Mouse (Mus musculus): ENCODE measurements around the gene Hrc.

Hrc gene

DNA sequence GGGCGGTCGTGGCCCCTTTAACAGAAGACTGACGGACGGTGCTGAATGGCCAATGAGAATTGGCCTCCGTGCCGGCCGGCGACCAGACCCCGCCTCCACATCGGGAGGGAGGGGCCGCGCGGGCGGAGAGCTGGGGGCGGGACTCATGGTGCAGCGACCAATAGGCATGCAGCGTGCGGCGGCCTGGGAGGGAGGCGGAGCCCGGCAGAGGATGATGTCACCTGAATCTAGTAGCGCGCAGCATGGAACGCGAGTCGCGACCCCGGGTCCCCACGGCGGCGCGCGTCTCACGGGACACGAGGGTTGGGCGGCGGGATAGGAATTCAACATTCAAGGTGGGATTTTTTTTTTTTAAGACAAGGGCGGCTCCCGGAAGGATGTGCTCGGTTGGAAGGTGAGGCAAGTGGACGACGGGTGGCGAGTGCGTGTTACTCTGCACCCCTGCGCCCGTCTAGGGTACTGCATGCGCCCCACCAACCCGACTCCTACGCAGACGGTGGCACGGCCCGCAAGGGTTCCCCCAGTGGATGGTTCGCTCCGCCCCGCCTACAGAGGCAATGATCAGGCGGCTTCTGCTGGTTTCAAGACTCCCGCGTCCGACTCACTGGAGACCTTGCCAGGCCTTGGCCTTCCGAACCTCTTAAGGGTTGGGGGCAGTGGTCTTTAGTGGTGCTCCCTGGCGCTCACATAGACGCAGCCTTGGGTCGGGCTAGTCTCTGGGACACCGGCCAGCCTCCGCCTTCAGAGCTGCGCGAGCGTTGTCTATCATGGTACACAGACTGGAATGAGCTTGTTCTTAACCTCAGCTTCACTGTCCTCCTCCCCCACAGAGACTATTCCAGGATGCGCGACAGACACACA is 32.2 kb downstream of the Hrc start:
- DNase-seq: peak; percentile 99

GRCm38 (mm10) chr7:45368178-45368577 is 33.1 kb downstream of the Hrc start:
- no peak for DNase-seq

- no peak for DNase-seq
These were observed 34.1 kb downstream of the Hrc start for GRCm38 (mm10) chr7:45369022-45369745.

- DNase-seq: no peak
These were observed 34.9 kb downstream of the Hrc start for GRCm38 (mm10) chr7:45369836-45370474.

GRCm38 (mm10) chr7:45370475-45371311 is 35.6 kb downstream of the Hrc start, which contains the start of gene Lin7b:
Gene Lin7b (minus strand): TSS chr7:45370583.
- peak; percentile 97 for DNase-seq

DNA sequence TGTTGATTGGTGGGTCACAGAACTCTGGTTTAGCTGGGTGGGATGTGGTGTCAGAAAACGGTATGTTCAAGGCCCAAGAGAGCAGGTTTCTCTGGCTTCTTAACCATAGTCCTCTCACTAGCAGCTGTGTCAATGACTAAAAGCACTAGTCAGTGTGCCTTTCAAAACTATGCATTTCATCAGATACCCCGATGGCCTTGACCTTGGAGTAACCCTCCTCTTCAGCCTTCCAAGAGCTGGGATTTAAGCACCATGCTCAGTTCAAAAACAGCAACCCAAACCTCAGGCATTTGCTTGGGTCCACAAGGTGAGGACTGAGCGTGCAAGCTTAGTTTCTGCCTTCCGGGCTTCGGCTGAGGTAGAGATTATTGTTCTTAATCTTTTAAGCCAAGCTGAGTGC is 37.3 kb downstream of the Hrc start:
- no peak for DNase-seq

DNA sequence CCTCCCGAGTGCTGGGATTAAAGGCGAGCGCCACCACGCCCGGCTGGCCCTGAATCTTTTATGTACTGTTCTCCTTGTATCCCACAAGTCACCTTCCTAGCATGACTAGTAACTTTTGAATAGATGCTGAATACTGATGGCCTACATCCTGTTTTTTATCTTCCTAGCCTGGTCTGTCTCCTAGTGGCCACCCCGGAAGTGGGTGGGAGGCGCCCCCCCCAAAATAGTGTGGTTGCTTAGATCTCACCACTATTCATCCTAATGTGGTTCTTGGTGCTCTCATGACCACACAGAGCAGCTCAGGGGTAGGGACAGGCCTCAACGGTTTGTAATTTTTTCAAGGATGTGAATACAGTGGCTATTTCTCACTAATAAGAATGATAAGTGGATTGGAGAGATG is 39.5 kb downstream of the Hrc start:
- DNase-seq: no peak

DNA sequence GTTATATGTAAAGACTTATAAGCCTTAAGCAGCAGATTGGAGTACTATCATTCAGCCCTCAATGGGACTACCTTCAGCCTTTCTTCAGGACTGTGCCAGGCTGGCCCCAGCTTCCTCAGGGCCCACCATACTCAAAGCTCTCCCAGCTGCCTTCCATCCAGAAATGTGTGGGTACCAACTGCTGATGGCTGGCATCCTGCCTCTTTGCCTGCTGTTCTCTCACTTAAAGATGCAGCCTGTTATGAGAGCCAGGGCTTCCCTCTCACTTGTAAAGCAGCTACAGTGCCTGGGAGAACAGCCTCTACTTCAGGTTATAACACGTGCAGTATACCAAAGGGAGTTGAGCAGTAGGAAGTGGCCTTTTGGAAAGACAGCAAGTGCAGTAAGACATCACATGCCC is 41.0 kb downstream of the Hrc start:
- DNase-seq: no peak

- DNase-seq: no peak
These were observed 51.0 kb downstream of the Hrc start for GRCm38 (mm10) chr7:45386077-45386476.

All from thymus, postnatal 4 days (tissue).